Mouse (Mus musculus) kidney, embryonic 16.5 days (tissue): ENCODE measurements around the gene Slc39a2. TPM values are rescaled to one million over a fixed set of nuclear protein-coding genes. Genes with fewer than 3 reads are reported as not detected.

Source experiments
- ATAC-seq: fragments of 200-750 bp; cut with Nextera tagmentation; 2 replicates; pipeline ENCODE4 v1.8.0; 2017; ENCODE audit warnings: moderate TSS enrichment; ENCODE audit not compliant: low FRiP score, low TSS enrichment
- H3K27ac ChIP-seq: fragments of 300-500 bp; sonication (generic); 2 replicates; pipeline ENCODE4 v1.5.1; 2014; ENCODE audit warnings: low read length
- H3K27me3 ChIP-seq: fragments of 300-500 bp; sonication (generic); 2 replicates; pipeline ENCODE4 v1.6.1; 2014; ENCODE audit warnings: low read length, control low read depth, mixed read lengths; ENCODE audit not compliant: insufficient read depth
- H3K36me3 ChIP-seq: fragments of 300-500 bp; sonication (generic); 2 replicates; pipeline ENCODE4 v1.6.1; 2014; ENCODE audit warnings: low read length, control low read depth, mixed read lengths; ENCODE audit not compliant: insufficient read depth
- H3K4me1 ChIP-seq: fragments of 300-500 bp; sonication (generic); 2 replicates; pipeline ENCODE4 v1.6.1; 2014; ENCODE audit warnings: low read length, control low read depth, mixed read lengths; ENCODE audit not compliant: insufficient read depth
- H3K4me2 ChIP-seq: fragments of 300-500 bp; sonication (generic); replicated peaks from 2 replicates; pipeline ENCODE4 v1.6.1; 2014; ENCODE audit warnings: low read depth, low read length
- H3K4me3 ChIP-seq: fragments of 300-500 bp; sonication (generic); 2 replicates; pipeline ENCODE4 v1.5.1; 2014; ENCODE audit warnings: mild to moderate bottlenecking, low read length
- H3K9ac ChIP-seq: fragments of 300-500 bp; sonication (generic); replicated peaks from 2 replicates; pipeline ENCODE4 v1.6.1; 2014; ENCODE audit warnings: low read length
- H3K9me3 ChIP-seq: fragments of 300-500 bp; sonication (generic); 2 replicates; pipeline ENCODE4 v1.6.1; 2016; ENCODE audit warnings: low read length, control low read depth
- WGBS: fragments of 180-500 bp; shearing (Covaris S2); extraction: QIAGEN DNeasy Blood & Tissue Kit; methylation state at CpG from one replicate; pipeline ENCODE4 v1.1.7; 2014; 5-methylcytosine and 5-hydroxymethylcytosine counted together
- polyA plus RNA-seq: library from polyadenylated mRNA; unstranded; fragments of >200 nt; fragmentation: Nextera tagmentation; extraction: Ambion mirVana; gene quantifications from 2 replicates; pipeline ENCODE4 v1.2.1, GENCODE M21; 2015

Slc39a2 gene
- polyA plus RNA-seq, 1 experiment from 2014 or later = 0.30 TPM

DNA sequence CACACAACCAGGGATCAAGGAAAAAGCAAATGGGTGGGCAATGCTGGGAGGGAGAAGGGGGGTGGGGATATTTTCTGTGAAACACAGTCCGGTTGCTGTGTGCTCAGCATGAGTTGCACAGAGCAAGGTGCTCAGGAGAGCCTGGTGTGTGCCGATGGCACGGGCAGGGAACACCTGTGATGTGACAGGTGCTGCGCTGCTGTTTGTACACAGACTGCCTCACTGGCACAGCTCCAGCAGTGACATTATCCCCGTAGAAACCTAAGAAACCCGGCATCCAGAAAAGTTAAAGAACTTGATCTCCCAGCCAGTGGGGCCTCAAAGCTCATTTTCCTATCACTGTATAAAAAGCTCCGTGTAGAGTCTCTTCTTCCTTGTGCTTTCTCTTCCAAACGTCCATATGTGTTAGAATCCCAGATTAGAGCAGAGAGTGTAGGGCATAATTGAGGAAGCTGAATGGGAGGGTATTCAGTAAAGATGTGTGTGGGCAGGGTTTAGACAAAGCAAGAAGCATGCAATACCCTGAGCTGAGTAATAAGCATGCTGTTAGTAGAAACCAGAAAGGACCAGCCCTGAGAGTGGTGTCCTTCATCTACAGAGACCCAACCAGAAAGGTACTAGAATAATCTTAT, 4.0 kb downstream of the Slc39a2 start:
- no peaks in the 10 kb centered on the region for H3K27me3 ChIP-seq
- no peak overlapping the region for H3K4me2 ChIP-seq
- H3K27ac ChIP-seq = no peak overlapping the region
- no peak overlapping the region for H3K9ac ChIP-seq
- 76% methylated on average over 8 of the region's 8 CpGs for WGBS
- no peak overlapping the region for H3K4me3 ChIP-seq
- peaks cover 8% of the 10 kb centered on the region for H3K36me3 ChIP-seq
- no peaks in the 10 kb centered on the region for H3K9me3 ChIP-seq
- no peaks in the 10 kb centered on the region for H3K4me1 ChIP-seq
- no peak for ATAC-seq

DNA sequence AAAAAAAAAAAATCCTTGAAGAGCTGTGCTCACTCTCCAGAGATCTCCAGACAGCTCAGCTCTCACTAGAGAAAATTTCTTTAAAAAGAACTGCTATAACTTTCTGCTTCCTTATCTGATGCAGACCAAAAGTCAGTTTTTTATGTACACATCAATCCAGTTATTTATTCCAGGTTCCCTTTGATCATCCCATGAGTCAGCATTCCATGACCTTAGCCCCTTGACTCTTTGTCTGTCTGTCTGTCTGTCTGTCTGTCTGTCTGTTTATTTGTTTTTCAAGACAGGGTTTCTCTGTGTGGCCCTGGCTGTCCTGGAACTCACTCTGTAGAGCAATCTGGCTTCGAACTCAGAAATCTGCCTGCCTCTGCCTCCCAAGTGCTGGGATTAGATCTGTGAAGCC, 6.7 kb downstream of the Slc39a2 start:
- ATAC-seq = no peak
- WGBS = 88% methylated on average over 1 of the region's 1 CpGs
- H3K4me3 ChIP-seq = no peak overlapping the region

DNA sequence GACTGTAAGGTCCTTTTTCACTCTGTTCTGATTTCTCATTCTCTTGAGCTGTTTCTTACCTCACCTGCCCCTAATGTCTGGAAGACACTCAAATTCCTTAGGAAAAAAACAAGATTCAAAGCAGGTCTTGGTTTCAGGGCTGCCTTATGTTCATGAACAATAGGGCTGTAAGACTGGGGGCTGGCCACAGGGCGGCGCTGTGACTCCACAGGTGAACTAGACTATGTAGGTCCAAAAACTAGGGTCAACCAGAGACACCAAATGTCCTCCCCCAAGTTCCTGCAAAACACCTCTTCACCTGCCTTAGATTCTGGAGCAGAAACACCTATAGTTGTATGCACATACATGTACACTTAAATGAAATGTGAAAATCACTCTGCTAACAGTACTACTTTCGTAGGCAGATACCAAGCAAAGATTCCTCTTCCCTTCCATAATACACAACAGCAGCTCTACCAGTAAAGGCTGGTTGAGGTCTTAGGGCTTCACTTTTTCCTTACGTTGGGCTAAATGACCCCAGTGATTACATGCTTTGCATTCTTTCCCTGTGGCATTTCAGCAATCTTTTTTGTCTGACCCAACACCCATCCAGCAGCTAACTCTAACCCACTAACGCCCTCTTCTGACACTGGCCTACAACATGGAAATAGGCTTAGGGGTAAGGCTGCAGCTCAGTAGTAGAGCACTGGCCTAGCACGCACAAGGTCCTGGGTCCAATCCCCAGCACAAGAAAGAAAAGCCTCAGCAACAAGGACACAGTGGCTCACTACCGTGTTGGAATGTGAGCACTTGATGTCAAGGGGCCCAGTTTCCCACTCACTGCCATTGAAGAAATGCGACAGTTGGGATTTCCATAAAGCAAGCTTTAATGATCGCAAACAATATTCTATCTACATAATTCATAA, 10.4 kb downstream of the Slc39a2 start:
- Histone ChIP-seq H3K9me3 (no peaks in the 10 kb centered on the region), H3K4me2 (no peak overlapping the region), H3K27ac (no peak overlapping the region), H3K9ac (no peak overlapping the region), H3K4me1 (no peaks in the 10 kb centered on the region), H3K4me3 (no peak overlapping the region), H3K36me3 (no peaks in the 10 kb centered on the region), H3K27me3 (no peaks in the 10 kb centered on the region)
- no peak for ATAC-seq
- WGBS = 62% methylated on average over 9 of the region's 9 CpGs

More for the DNA sequence above, 6.7 kb downstream of the Slc39a2 start:
- H3K9me3 ChIP-seq = no peaks in the 10 kb centered on the region
- no peaks in the 10 kb centered on the region for H3K27me3 ChIP-seq
- H3K36me3 ChIP-seq = no peaks in the 10 kb centered on the region
- no peaks in the 10 kb centered on the region for H3K4me1 ChIP-seq
- H3K4me2 ChIP-seq = no peak overlapping the region
- no peak overlapping the region for H3K27ac ChIP-seq
- H3K9ac ChIP-seq = no peak overlapping the region

DNA sequence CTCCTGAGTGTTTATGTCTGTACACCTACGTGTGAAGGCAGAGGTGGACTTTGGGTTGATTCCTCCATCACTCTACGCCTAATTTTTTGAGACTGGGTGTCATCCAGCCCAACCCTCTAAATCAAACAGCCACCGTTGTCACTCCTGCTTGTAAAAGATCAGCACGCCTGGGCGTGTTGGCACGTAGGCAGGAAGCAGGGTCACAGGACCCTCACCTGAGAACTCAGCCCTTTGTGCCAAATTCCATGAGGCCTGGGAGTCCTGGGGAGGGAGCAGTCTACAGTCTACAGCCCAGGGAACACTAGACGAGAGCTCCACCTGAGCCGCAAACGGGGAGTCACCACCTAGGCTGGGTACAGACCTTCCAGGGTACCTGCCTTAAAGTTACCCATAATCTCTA, 11.1 kb downstream of the Slc39a2 start:
- 84% methylated on average over 9 of the region's 9 CpGs for WGBS
- no peak overlapping the region for H3K9ac ChIP-seq
- no peaks in the 10 kb centered on the region for H3K27me3 ChIP-seq
- no peak overlapping the region for H3K4me3 ChIP-seq
- H3K9me3 ChIP-seq = no peaks in the 10 kb centered on the region
- ATAC-seq = no peak
- no peaks in the 10 kb centered on the region for H3K4me1 ChIP-seq
- H3K36me3 ChIP-seq = no peaks in the 10 kb centered on the region
- no peak overlapping the region for H3K27ac ChIP-seq
- no peak overlapping the region for H3K4me2 ChIP-seq

DNA sequence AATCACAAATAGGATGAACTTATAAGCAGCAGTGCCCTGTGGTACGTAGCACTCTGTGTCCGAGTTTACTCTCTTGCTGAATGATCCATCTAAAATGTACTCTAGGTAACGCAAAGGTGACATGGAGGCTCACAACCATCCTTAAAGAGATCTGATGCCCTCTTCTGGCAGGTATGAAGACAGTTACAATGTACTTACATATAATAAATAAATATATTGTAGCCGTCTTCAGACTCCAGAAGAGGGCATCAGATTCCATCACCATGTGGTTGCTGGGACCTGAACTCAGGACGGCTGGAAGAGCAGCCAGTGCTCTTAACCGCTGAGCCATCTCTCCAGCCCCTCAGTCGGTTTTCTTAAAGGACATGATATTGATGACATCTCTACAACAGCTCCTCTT, 12.0 kb downstream of the Slc39a2 start:
- Histone ChIP-seq H3K27ac (no peak overlapping the region), H3K9ac (no peak overlapping the region), H3K4me2 (no peak overlapping the region), H3K9me3 (no peaks in the 10 kb centered on the region), H3K36me3 (no peaks in the 10 kb centered on the region), H3K4me3 (no peak overlapping the region), H3K4me1 (no peaks in the 10 kb centered on the region), H3K27me3 (no peaks in the 10 kb centered on the region)
- WGBS = 69% methylated on average over 7 of the region's 7 CpGs
- no peak for ATAC-seq

DNA sequence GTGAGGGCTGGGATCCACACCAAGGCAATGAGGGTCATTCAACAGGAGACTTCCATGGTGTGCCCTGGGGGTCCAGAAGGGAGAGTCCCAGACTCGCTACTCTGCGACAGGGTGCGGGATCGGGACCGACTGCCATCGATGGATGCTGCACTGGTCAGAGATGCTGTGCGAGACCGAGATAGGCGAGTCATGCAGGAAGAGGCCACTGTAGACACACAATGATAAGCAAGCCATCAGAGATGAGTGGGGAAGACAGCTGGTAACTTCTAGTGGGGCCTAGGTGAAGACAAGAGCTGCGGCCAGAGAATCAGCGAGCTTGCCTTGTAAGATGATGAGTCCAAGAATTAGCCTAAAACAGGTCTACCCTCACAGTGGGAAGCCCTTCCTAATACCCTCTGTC, 13.4 kb downstream of the Slc39a2 start:
- Histone ChIP-seq H3K4me2 (no peak overlapping the region), H3K36me3 (no peaks in the 10 kb centered on the region), H3K9me3 (no peaks in the 10 kb centered on the region), H3K27ac (no peak overlapping the region), H3K4me3 (no peak overlapping the region), H3K27me3 (no peaks in the 10 kb centered on the region), H3K4me1 (no peaks in the 10 kb centered on the region), H3K9ac (no peak overlapping the region)
- ATAC-seq = no peak
- WGBS = 93% methylated on average over 11 of the region's 11 CpGs

DNA sequence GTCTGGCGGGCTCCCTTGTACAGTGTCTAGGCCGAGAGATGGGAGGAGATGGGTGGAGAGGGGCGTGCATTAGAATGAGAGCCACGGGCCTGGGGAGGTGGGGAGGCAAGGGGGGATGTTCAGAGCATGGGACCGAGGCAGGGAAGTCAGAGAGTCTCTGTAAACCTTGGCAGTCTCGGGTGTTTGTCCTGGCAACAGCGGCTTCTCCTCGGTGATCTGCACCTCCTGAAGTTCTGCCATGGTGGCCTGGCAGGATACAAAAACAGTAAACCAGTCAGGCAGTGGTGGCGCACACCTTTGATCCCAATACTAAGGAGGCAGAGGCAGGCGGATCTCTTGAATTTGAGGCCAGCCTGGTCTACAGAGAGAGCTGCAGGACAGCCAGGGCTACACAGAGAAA, 18.6 kb downstream of the Slc39a2 start:
- Histone ChIP-seq H3K36me3 (no peaks in the 10 kb centered on the region), H3K9ac (no peak overlapping the region), H3K4me2 (no peak overlapping the region), H3K4me1 (peaks cover 17% of the 10 kb centered on the region), H3K4me3 (no peak overlapping the region), H3K27ac (no peak overlapping the region), H3K27me3 (no peaks in the 10 kb centered on the region), H3K9me3 (no peaks in the 10 kb centered on the region)
- no peak for ATAC-seq
- 80% methylated on average over 10 of the region's 10 CpGs for WGBS

DNA sequence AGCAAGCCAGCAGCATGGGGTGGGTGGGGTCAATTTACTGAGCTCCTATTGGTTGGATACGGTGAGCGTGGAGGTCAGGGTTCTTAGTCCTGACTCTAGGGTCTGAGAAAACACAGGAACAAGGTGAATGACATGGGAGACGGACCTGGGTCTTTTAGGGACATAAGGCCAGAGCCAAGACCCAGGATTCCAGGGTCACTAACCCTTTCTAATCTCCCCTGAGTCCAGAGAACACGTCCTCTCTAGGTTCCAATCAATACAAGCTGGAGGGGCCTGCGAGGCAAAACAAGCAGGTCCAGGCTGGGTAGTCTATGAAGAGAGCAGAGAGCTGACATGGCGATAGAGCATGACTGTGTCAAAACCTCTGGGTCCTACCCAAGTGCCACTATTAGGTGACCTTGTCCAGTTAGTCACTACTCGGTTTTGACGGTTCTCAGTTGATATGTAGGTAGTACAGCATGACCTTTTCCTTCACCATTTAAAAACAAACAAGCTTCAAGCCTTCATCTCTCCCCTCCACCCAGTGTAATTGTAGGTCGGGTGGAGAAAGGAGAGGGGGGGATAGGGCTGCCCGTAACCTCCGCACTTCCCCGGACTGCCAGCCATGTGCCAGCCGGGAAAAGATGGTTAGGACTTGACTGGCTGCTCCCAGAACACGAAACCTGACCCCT, 19.8 kb downstream of the Slc39a2 start:
- no peaks in the 10 kb centered on the region for H3K9me3 ChIP-seq
- peak overlapping the region; percentile 69 for H3K9ac ChIP-seq
- H3K27ac ChIP-seq = no peak overlapping the region

DNA sequence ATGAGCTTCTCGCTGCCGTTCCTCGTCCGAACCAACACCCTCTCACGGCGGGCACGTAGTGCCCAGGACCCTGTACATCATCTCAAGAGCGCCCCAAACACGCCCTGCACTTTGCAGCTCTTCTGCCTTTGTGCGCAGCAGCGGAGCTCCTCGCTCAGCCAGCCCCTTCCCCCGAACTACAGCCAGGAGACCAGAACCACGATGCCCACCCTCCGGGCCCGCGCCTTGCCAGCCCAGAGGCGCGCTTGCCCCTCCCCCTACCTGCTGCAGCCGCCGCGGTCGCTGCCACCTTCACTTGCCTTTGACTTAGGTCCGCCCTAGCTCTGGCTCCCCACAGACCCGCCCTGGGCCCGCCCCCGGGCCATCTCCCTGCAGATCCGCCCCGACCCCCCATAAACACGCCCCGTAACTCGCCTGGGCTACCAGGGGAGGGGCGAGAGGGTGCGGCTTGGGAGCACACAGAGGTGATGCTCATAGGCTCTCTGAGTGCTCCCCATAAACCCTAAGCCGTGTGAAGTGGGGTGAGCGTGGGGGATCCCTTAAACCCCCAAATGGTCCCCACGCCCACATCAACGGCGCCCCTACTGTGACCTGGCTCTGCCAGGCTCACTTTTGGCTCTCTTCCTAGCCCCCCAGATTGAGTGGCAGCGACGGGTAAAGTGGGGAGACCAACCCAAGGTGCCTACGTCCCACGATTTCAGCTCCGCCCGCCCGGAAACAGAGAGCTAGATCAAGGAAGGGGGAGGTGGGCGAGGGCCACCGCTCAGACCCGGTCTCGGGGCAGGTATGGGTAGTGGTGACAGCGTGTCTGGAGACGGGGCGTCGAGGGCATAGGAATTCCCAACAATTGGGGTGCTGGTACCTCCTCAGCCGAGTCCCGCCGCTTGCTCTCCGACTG, 20.6 kb downstream of the Slc39a2 start:
- peak overlapping the region; percentile 98 for H3K4me2 ChIP-seq
- peak; percentile 84 for ATAC-seq
- H3K4me1 ChIP-seq = peaks cover 17% of the 10 kb centered on the region
- H3K36me3 ChIP-seq = no peaks in the 10 kb centered on the region
- H3K9ac ChIP-seq = peak overlapping the region; percentile 69
- WGBS = under 1% methylated on average over 54 of the region's 58 CpGs
- no peaks in the 10 kb centered on the region for H3K9me3 ChIP-seq
- no peaks in the 10 kb centered on the region for H3K27me3 ChIP-seq
- H3K4me3 ChIP-seq = peak overlapping the region; percentile 65
- 0 out of 2 replicates have a peak overlapping the region, but pooled peaks have one; percentile 1 for H3K27ac ChIP-seq

More for the DNA sequence above, 19.8 kb downstream of the Slc39a2 start:
- Histone ChIP-seq H3K27me3 (no peaks in the 10 kb centered on the region), H3K4me1 (peaks cover 17% of the 10 kb centered on the region), H3K4me3 (peak overlapping the region; percentile 65), H3K36me3 (no peaks in the 10 kb centered on the region), H3K4me2 (peak overlapping the region; percentile 98)
- 15% methylated on average over 14 of the region's 14 CpGs for WGBS
- peak; percentile 25 for ATAC-seq
